Mouse (Mus musculus): Measurements from ENCODE around the gene Hif3a. TPM values are rescaled to one million over a fixed set of nuclear protein-coding genes. Genes with fewer than 3 reads are reported as not detected.

Hif3a gene
- total and polyA plus RNA-seq, 3 experiments, result 0.05 to 0.49 (median 0.08) TPM

- in situ Hi-C loops (cut with MboI; ENCODE audit: low pct_ligation_motif_present, low pct_unique_long_range_greater_than_20kb, low sequenced_read_pairs) (no loop called here), dilution Hi-C loops (cut with MboI; ENCODE audit: extremely low pct_ligation_motif_present, extremely low pct_unique_long_range_greater_than_20kb, low sequenced_read_pairs) (no loop called here)
- no peak for DNase-seq (ENCODE audit: extremely low read depth)
- H3K9ac ChIP-seq (ENCODE audit: insufficient read depth, low read depth), result no peak overlapping the region
- no peaks in the 10 kb centered on the region for H3K79me2 ChIP-seq (replicated peaks; ENCODE audit: control insufficient read depth, extremely low read depth, insufficient read depth, poor library complexity, severe bottlenecking)
- H3K4me1 ChIP-seq (ENCODE audit: control insufficient read depth in 1 of 2, insufficient read depth in 2 of 2), result peaks cover 3 to 8% of the 10 kb centered on the region in 2 experiments; a peak in 3 of 4 replicates
- H3K4me3 ChIP-seq (replicated peaks in 1 of 3; ENCODE audit: low read depth in 2 of 3, low read length in 2 of 3, poor library complexity in 1 of 3), result no peak overlapping the region
- no peaks in the 10 kb centered on the region for H3K36me3 ChIP-seq (replicated peaks in 1 of 2; ENCODE audit: control insufficient read depth in 1 of 2, insufficient read depth in 1 of 2, low read length in 1 of 2)
- H3K4me2 ChIP-seq (ENCODE audit: insufficient read depth, low read depth, poor library complexity, severe bottlenecking), result no peak overlapping the region
- H3K27me3 ChIP-seq (replicated peaks), result no peaks in the 10 kb centered on the region
- no peaks in the 10 kb centered on the region for H3K9me3 ChIP-seq (replicated peaks; ENCODE audit: low read length)
- TF ChIP-seq EP300 (IDR thresholded peaks at IDR 0.05; ENCODE audit: low read length), result no peak
- TF ChIP-seq MXI1 (IDR thresholded peaks at IDR 0.05; ENCODE audit: low read depth, low read length), result no peak
- no peak for TF ChIP-seq ZNF384 (IDR thresholded peaks at IDR 0.05; ENCODE audit: low read depth, low read length)
- no peak for TF ChIP-seq TBP (conservative IDR thresholded peaks at IDR 0.05; ENCODE audit: low read depth, low read length)
- TF ChIP-seq RAD21 (IDR thresholded peaks at IDR 0.05; ENCODE audit: low read depth, low read length), result no peak
- TF ChIP-seq SIN3A (IDR thresholded peaks at IDR 0.05; ENCODE audit: low read length), result no peak
- no peak for TF ChIP-seq CHD2 (IDR thresholded peaks at IDR 0.05; ENCODE audit: low read length)
- TF ChIP-seq NRF1 (IDR thresholded peaks at IDR 0.05; ENCODE audit: low read depth, low read length), result no peak
- no peak for TF ChIP-seq RCOR1 (conservative IDR thresholded peaks at IDR 0.05; ENCODE audit: low read depth, low read length)
- TF ChIP-seq USF1 (IDR thresholded peaks at IDR 0.05; ENCODE audit: low read depth, low read length), result no peak
- no peak for TF ChIP-seq BHLHE40 (IDR thresholded peaks at IDR 0.05; ENCODE audit: low read depth, low read length)
- TF ChIP-seq ETS1 (conservative IDR thresholded peaks at IDR 0.05; ENCODE audit: low read depth, low read length), result no peak
- TF ChIP-seq POLR2A (IDR thresholded peaks at IDR 0.05; ENCODE audit: low read depth, low read length), result no peak
- no peak for TF ChIP-seq HCFC1 (IDR thresholded peaks at IDR 0.05; ENCODE audit: low read depth, low read length)
- no peak for TF ChIP-seq IRF4 (IDR thresholded peaks at IDR 0.05; ENCODE audit: low read depth, low read length)
- TF ChIP-seq JUND (conservative IDR thresholded peaks at IDR 0.05; ENCODE audit: low read depth, low read length), result no peak
- TF ChIP-seq MEF2A (IDR thresholded peaks at IDR 0.05; ENCODE audit: borderline replicate concordance, low read depth, low read length), result no peak
- TF ChIP-seq E2F4 (IDR thresholded peaks at IDR 0.05; ENCODE audit: insufficient replicate concordance, low read depth, low read length), result no peak
- H3K27ac ChIP-seq (ENCODE audit: insufficient read depth, low read depth), result no peak overlapping the region
Measured at GRCm38 (mm10) chr7:16993651-16994399, 68.4 kb downstream of the Hif3a start.

- Histone ChIP-seq H3K9ac (ENCODE audit: insufficient read depth, low read depth) (no peak within 1 kb of the TSS), H3K9me3 (replicated peaks; ENCODE audit: low read length) (no peaks in the 10 kb centered on the region), H3K27ac (ENCODE audit: insufficient read depth, low read depth) (no peak within 1 kb of the TSS), H3K4me1 (ENCODE audit: control insufficient read depth in 1 of 2, insufficient read depth in 2 of 2) (peaks cover 3 to 8% of the 10 kb centered on the region in 2 experiments; a peak in 3 of 4 replicates), H3K4me3 (replicated peaks in 1 of 3; ENCODE audit: low read depth in 2 of 3, low read length in 2 of 3, poor library complexity in 1 of 3) (no peak within 1 kb of the TSS), H3K79me2 (replicated peaks; ENCODE audit: control insufficient read depth, extremely low read depth, insufficient read depth, poor library complexity, severe bottlenecking) (no peaks in the 10 kb centered on the region), H3K27me3 (replicated peaks) (no peaks in the 10 kb centered on the region), H3K36me3 (replicated peaks in 1 of 2; ENCODE audit: control insufficient read depth in 1 of 2, insufficient read depth in 1 of 2, low read length in 1 of 2) (no peaks in the 10 kb centered on the region), H3K4me2 (ENCODE audit: insufficient read depth, low read depth, poor library complexity, severe bottlenecking) (no peak within 1 kb of the TSS)
- in situ Hi-C loops (cut with MboI; ENCODE audit: low pct_ligation_motif_present, low pct_unique_long_range_greater_than_20kb, low sequenced_read_pairs) (no loop called here), dilution Hi-C loops (cut with MboI; ENCODE audit: extremely low pct_ligation_motif_present, extremely low pct_unique_long_range_greater_than_20kb, low sequenced_read_pairs) (no loop called here)
- TF ChIP-seq ZMIZ1 (IDR thresholded peaks at IDR 0.05; ENCODE audit: low read depth, low read length) (no peak), POLR2AphosphoS2 (IDR thresholded peaks at IDR 0.05; ENCODE audit: low read depth, low read length) (no peak), MXI1 (IDR thresholded peaks at IDR 0.05; ENCODE audit: low read depth, low read length) (no peak), MAFK (IDR thresholded peaks at IDR 0.05; ENCODE audit: insufficient replicate concordance, low read length) (no peak)
- no peak for DNase-seq (ENCODE audit: extremely low read depth)
Measured at GRCm38 (mm10) chr7:16992451-16992807, 69.8 kb downstream of the Hif3a start, which contains the start of gene Ccdc8. Gene Ccdc8, plus strand, starts transcription at chr7:16992708.

Measured in CH12.LX (cell line).